Mouse (Mus musculus) 3134 (cell line): ENCODE measurements around the gene Cchcr1.

ENCODE experiments used
- DNase-seq: peaks from one replicate; pipeline ENCODE4 v3.0.0-alpha.2; 2011; ENCODE audit warnings: low spot score; ENCODE audit not compliant: insufficient read length; ENCODE audit errors: extremely low read depth

Gene Cchcr1

GRCm38 (mm10) chr17:35513886-35514285 is 3.0 kb upstream of the Cchcr1 start:
- no peak for DNase-seq

GRCm38 (mm10) chr17:35514756-35515155 is 2.1 kb upstream of the Cchcr1 start:
- no peak for DNase-seq

GRCm38 (mm10) chr17:35515911-35516640 is 824 bp upstream of the Cchcr1 start:
- no peak for DNase-seq

- peak; percentile 56 for DNase-seq
Measured at GRCm38 (mm10) chr17:35517526-35517925, 626 bp downstream of the Cchcr1 start.

- DNase-seq, result no peak
Measured at GRCm38 (mm10) chr17:35524354-35524753, 7.5 kb downstream of the Cchcr1 start.

- DNase-seq, result no peak
Measured at GRCm38 (mm10) chr17:35526644-35527043, 9.7 kb downstream of the Cchcr1 start.

- no peak for DNase-seq
Measured at GRCm38 (mm10) chr17:35532360-35532759, 15.5 kb downstream of the Cchcr1 start.

- DNase-seq, result no peak
Measured at GRCm38 (mm10) chr17:35532901-35533300, 16.0 kb downstream of the Cchcr1 start, which contains the start of gene Psors1c2. Psors1c2 (plus strand) TSS chr17:35533201.

- DNase-seq, result no peak
Measured at GRCm38 (mm10) chr17:35534343-35534742, 17.4 kb downstream of the Cchcr1 start.

GRCm38 (mm10) chr17:35537421-35537820 is 20.5 kb downstream of the Cchcr1 start:
- DNase-seq, result peak; percentile 58

- no peak for DNase-seq
Measured at GRCm38 (mm10) chr17:35538476-35538875, 21.6 kb downstream of the Cchcr1 start.

- no peak for DNase-seq
Measured at GRCm38 (mm10) chr17:35539540-35539939, 22.6 kb downstream of the Cchcr1 start.

- no peak for DNase-seq
Measured at GRCm38 (mm10) chr17:35542761-35543411, 26.0 kb downstream of the Cchcr1 start.

- DNase-seq, result no peak
Measured at GRCm38 (mm10) chr17:35543412-35543861, 26.5 kb downstream of the Cchcr1 start.

- DNase-seq, result no peak
Measured at GRCm38 (mm10) chr17:35544001-35544400, 27.1 kb downstream of the Cchcr1 start.

GRCm38 (mm10) chr17:35544680-35545079 is 27.8 kb downstream of the Cchcr1 start:
- no peak for DNase-seq

GRCm38 (mm10) chr17:35547465-35547864 is 30.6 kb downstream of the Cchcr1 start:
- DNase-seq, result no peak

GRCm38 (mm10) chr17:35548636-35549035 is 31.7 kb downstream of the Cchcr1 start:
- no peak for DNase-seq

- DNase-seq, result peak; percentile 94
Measured at GRCm38 (mm10) chr17:35549437-35550142, 32.7 kb downstream of the Cchcr1 start.

- no peak for DNase-seq
Measured at GRCm38 (mm10) chr17:35550143-35550494, 33.2 kb downstream of the Cchcr1 start.

- no peak for DNase-seq
Measured at GRCm38 (mm10) chr17:35550871-35551270, 34.0 kb downstream of the Cchcr1 start.
